Mouse (Mus musculus) C2C12 (cell line): ENCODE measurements around the gene Gm42372.

Experiments
- CTCF ChIP-seq: IDR thresholded peaks from one replicate; pipeline ENCODE4 v1.5.1; 2011; ENCODE audit not compliant: control insufficient read depth, insufficient read depth, insufficient read length
- MAX ChIP-seq: IDR thresholded peaks from one replicate; pipeline ENCODE4 v1.6.1; 2011; ENCODE audit warnings: mild to moderate bottlenecking, control low read depth
- USF1 ChIP-seq: IDR thresholded peaks from one replicate; pipeline ENCODE4 v1.6.1; 2011; ENCODE audit warnings: low read depth, mild to moderate bottlenecking, control low read depth, moderate library complexity

DNA sequence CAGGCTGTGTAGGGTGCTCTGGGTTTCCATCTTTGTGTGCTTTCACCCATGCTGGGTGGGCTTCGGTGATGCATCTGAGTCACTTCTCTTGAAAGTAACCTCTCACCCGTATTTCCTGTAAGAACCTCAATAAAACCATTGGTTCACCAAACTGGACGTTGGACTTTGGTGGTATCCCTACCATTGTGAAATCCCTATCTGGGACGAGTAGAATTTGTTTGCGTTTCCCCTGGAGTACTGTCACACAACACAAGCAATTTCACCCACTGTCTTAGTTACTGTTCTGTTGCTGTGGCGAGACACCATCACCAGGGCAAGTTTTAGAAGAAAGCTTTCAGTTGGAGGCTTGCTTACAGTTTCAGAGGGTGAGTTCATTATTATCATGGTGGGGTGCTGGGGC is 14.5 kb upstream of the Gm42372 start:
- no peak for TF ChIP-seq CTCF
- TF ChIP-seq MAX, result no peak
- TF ChIP-seq USF1, result no peak
